Mouse (Mus musculus) testis, adult 2 months (tissue): ENCODE data around the gene Ccdc130. TPM values are rescaled to one million over a fixed set of nuclear protein-coding genes. Genes with fewer than 3 reads are reported as not detected.

Experiments used
- H3K27ac ChIP-seq: fragments of 200-500 bp; 2 replicates; pipeline ENCODE4 v1.5.1; 2012; ENCODE audit warnings: low read depth, low read length; ENCODE audit not compliant: control insufficient read depth, insufficient read depth
- H3K27me3 ChIP-seq: fragments of 200-500 bp; 2 replicates; pipeline ENCODE4 v1.6.1; 2012; ENCODE audit warnings: mild to moderate bottlenecking, low read length, moderate library complexity; ENCODE audit not compliant: control insufficient read depth, insufficient read depth
- H3K36me3 ChIP-seq: fragments of 200-500 bp; 2 replicates; pipeline ENCODE4 v1.6.1; 2012; ENCODE audit warnings: mild to moderate bottlenecking, low read length; ENCODE audit not compliant: control insufficient read depth, insufficient read depth
- H3K4me1 ChIP-seq: fragments of 200-500 bp; 2 replicates; pipeline ENCODE4 v1.6.1; 2012; ENCODE audit warnings: low read length; ENCODE audit not compliant: control insufficient read depth, insufficient read depth
- H3K4me3 ChIP-seq: fragments of 200-500 bp; 2 replicates; pipeline ENCODE4 v1.5.1; 2012; ENCODE audit warnings: low read depth, mild to moderate bottlenecking, low read length, moderate library complexity, mixed read lengths; ENCODE audit not compliant: control insufficient read depth
- CTCF ChIP-seq: fragments of 200-500 bp; IDR thresholded peaks from 2 replicates; pipeline ENCODE4 v1.5.1; 2012; ENCODE audit warnings: low read depth, mild to moderate bottlenecking, inconsistent platforms, low read length, moderate library complexity; ENCODE audit not compliant: control insufficient read depth, insufficient read depth, insufficient replicate concordance
- POLR2A ChIP-seq: fragments of 200-500 bp; IDR thresholded peaks from 2 replicates; pipeline ENCODE4 v1.6.1; 2012; ENCODE audit warnings: low read depth, mild to moderate bottlenecking, inconsistent platforms, low read length, moderate library complexity; ENCODE audit not compliant: control insufficient read depth
- polyA plus RNA-seq: library from polyadenylated mRNA; depleted of rRNA; stranded (reverse); fragments of >200 nt; gene quantifications from 2 replicates; pipeline ENCODE4 v1.2.3, GENCODE M21; 2012

The Ccdc130 gene
- polyA plus RNA-seq, 1 experiment = 53.5 TPM

- peak overlapping the region; percentile 54 for H3K27ac ChIP-seq
Measured at GRCm38 (mm10) chr8:84237542-84238229, 32.5 kb downstream of the Ccdc130 start.

DNA sequence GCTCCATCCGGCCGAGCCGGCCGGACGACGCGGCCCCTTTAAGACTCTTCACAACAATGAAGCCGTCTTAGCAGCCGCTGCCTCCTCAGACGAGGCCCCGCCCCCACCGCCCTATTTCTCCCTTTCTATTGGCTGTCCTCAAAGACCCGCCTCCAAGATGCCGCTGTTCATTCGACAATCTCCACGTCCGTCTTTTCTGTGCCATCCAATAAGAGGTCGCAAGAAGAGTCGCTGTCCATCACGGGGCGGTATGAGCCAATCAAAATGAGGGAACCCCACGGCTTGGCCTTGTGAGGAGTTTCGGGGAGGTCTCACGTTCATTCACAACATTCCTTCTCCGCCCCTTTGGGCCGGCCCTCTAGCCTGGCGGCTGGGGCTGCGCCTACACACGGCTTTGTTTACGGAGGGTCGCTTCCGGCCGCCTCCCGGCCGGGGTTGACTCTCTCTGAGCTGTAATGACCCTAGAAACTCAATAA lies 33.1 kb downstream of the Ccdc130 start, which contains the start of gene Zswim4:
Gene Zswim4 (minus strand): TSS at position 58 of the 476 bp plus-strand sequence.
- peak within 1 kb of the TSS; percentile 93 for H3K4me3 ChIP-seq
- TF ChIP-seq CTCF = no peak
- TF ChIP-seq POLR2A = peak; percentile 46

More at GRCm38 (mm10) chr8:84237542-84238229, 32.5 kb downstream of the Ccdc130 start:
- Histone ChIP-seq H3K4me1 (peaks cover 23% of the 10 kb centered on the region), H3K27me3 (no peaks in the 10 kb centered on the region), H3K4me3 (peak overlapping the region; percentile 87), H3K36me3 (no peaks in the 10 kb centered on the region)
- TF ChIP-seq CTCF = no peak
- no peak for TF ChIP-seq POLR2A

DNA sequence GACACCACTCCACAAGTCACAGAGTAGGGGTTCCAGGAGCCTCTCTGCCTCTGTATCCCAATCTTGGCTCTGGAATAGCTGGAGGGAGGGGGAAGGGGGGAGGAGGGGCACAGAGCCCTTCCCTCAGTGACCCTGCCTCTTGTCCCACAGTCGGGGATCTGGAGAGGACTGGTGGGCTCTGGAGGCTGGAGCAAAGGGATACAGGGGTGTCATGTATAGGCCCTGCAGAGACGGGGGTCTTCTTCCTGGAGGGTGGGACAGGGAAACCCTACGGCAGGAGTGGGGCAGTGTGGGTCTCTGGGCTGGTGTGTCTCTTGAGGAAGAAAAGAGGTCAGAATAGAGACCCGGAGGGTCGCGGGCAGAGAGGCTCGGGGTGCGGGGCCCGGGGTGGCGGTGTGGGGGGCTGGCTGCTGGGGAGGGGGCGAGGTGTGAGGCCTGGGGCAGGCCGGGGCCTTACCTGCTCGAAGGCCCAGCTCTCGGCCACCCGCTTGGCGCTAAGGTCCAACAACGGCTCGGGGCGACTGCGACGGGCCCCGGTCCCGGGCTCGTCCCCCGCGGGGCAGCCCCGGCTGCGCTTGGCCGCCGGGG lies 33.7 kb downstream of the Ccdc130 start:
- H3K27ac ChIP-seq = no peak overlapping the region
- H3K4me3 ChIP-seq = peak overlapping the region; percentile 93
- peaks cover 23% of the 10 kb centered on the region for H3K4me1 ChIP-seq
- no peaks in the 10 kb centered on the region for H3K27me3 ChIP-seq
- TF ChIP-seq CTCF (no peak), POLR2A (no peak)
- no peaks in the 10 kb centered on the region for H3K36me3 ChIP-seq

More for the DNA sequence above, 33.1 kb downstream of the Ccdc130 start, which contains the start of gene Zswim4:
- Histone ChIP-seq H3K27ac (peak within 1 kb of the TSS; percentile 54), H3K36me3 (no peaks in the 10 kb centered on the region), H3K4me1 (peaks cover 23% of the 10 kb centered on the region), H3K27me3 (no peaks in the 10 kb centered on the region)

DNA sequence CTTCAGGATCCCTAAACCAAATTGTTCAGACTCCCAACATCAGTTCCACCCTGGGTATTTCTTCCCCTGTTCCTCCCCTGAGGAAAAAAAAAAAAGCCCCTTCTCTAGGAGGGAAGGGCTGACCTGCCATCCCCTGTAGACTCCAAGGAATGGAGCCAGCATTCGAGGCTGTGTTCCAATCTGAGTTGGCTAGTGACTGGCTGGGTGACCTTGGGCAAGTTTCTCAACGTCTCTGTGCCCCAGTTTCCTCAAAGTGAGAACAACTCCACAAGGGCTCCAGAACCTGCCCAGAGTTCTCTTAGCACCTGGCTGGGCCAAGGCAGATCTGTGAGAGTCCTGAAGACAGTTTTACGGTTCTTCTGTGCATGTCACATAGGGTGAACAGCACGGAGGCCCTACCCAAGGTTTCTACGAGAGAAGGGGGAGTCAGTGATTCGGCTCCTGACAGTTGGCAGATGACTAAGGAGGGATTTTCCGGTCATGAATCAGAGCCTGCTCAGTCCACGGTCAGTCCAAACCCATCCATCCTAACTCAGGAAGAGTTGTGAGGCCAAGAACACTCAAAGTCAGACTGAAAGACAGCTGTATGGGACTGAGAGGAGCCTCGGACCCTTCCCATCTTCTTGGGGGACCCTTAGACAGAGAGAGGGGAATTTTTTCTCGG lies 34.3 kb downstream of the Ccdc130 start:
- Histone ChIP-seq H3K27me3 (no peaks in the 10 kb centered on the region), H3K4me1 (peaks cover 23% of the 10 kb centered on the region), H3K27ac (no peak overlapping the region), H3K4me3 (peak overlapping the region; percentile 93), H3K36me3 (no peaks in the 10 kb centered on the region)
- TF ChIP-seq POLR2A (no peak), CTCF (no peak)

DNA sequence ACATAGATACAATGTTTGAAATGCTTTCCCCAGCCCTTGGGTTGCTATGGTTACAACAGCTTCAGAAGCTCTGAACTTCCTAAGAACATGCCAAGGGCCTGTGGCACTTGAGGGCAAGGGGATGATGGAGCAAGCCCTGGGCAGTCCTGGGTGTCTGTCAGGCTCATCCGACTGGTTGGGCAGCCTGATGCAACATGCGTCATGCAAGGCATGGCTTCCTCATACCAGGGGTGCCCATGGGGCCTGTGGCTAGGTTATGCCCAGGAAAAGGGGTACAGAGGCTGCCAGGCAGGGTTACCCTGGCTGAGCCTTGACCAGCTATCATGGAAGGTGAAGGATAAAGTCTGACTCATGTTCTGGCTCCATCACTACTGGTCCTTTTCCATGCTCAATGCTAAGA lies 37.1 kb downstream of the Ccdc130 start:
- Histone ChIP-seq H3K4me1 (peaks cover 21% of the 10 kb centered on the region), H3K4me3 (no peak overlapping the region), H3K27me3 (no peaks in the 10 kb centered on the region), H3K27ac (no peak overlapping the region), H3K36me3 (no peaks in the 10 kb centered on the region)
- TF ChIP-seq CTCF (no peak), POLR2A (no peak)

GRCm38 (mm10) chr8:84230735-84231134 lies 39.4 kb downstream of the Ccdc130 start:
- Histone ChIP-seq H3K36me3 (no peaks in the 10 kb centered on the region), H3K4me1 (peaks cover 10% of the 10 kb centered on the region), H3K4me3 (no peak overlapping the region), H3K27ac (no peak overlapping the region), H3K27me3 (no peaks in the 10 kb centered on the region)
- no peak for TF ChIP-seq POLR2A
- TF ChIP-seq CTCF = no peak
